Mouse (Mus musculus) adrenal gland, postnatal 14 days (tissue): ENCODE results near the gene Fam45a. TPM values are rescaled to one million over a fixed set of nuclear protein-coding genes. Genes with fewer than 3 reads are reported as not detected.
A peak's percentile ranks its signal among the peaks of the same experiment; 100 is the strongest.

Source experiments
- DNase-seq: peaks from one replicate; pipeline ENCODE4 v3.0.0; 2021; ENCODE audit warnings: mixed read lengths
- long read RNA-seq, 2 experiments: library from polyadenylated mRNA; stranded (forward); transcript quantifications; one replicate each; pipeline ENCODE4 v2.0.0; 2021
- total RNA-seq: library from RNA; stranded (reverse); gene quantifications from 2 replicates; pipeline ENCODE4 v1.2.3, GENCODE M21; 2021

Gene Fam45a
- total RNA-seq, result 26.3 and 31.9 TPM in 2 replicates
- long read RNA-seq, experiment 1, transcript Fam45a-201 (9 exons, 2,307 nt), result major isoform, 28 of 39 reads
- long read RNA-seq, experiment 1, partial matches to known transcripts, result 0 of 39 reads
- long read RNA-seq, experiment 1, other reads (novel, unspliced or antisense), result 7 of 39 reads
- long read RNA-seq, experiment 2, transcript Fam45a-201 (9 exons, 2,307 nt), result major isoform, 19 of 27 reads
- long read RNA-seq, experiment 2, partial matches to known transcripts, result 0 of 27 reads
- long read RNA-seq, experiment 2, other reads (novel, unspliced or antisense), result 6 of 27 reads

DNA sequence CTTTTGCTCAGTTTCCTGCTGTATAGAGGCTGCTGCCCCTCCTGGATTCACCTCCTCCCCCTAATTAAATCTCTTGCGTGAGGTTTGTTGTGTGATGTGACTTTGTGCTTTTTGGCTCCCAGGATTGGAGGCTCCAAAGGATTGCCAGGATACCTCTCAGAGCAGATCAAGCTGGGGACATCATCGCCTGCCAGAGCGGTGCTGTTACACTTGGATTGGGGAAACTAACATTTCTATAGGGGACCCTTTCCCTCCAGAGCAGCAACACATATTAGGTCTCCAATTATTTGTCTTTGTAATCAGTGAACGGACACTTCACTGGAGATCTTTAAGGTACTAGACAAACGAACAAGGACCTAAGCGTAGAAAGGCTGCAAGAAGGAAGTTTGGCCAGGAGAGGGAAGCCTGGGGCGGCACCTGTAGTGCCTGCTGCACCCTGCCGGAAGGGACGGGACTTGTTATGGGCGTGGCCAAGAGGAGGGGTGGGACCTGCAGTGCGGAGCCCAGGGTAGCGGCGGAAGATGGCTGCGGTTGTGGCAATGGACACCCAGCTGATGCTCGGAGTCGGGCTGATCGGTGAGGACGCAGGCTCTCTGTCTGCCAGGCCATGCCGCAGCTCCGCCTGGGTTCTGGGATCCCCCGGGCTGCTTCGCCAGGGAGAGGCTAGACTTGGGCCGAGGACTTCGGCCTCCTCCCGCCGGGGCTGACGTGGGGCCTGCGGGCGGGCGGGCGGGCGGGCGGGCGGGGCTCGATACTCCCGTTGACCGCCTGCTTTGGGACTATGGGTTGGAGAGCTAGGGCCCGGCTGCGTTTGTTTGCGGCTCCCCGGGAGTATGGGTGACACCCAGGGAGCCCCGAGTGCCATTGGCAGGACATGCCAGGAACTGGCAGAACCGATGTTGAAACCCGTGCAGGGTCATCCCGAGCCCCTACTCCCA is at the start of gene Fam45a:
TSS of gene Fam45a (plus strand) at position 488 of the 938 bp plus-strand sequence.
- peak; percentile 96 for DNase-seq

- peak; percentile 44 for DNase-seq
Measured at GRCm38 (mm10) chr19:60773366-60773765, 38.0 kb upstream of the Fam45a start.

DNA sequence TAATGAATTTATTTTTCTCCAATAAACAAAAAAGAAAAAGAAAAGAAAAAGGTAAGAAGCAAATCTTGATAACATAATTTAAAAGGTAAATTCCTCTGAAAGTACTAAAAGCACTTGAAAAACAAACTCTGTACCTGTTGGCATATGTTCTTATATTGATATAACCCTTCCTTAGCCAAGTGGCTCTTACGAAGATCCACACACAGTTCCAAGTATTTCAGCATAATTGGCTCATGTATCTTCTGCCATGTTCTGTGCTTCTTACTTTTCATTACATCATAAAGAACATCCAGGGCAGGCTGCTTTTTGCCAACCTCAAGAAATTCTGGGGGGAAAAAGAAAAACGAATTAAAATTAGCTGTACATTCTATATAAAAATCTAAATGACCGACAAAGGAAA is 29.4 kb upstream of the Fam45a start:
- no peak for DNase-seq

- DNase-seq, result no peak
Measured at GRCm38 (mm10) chr19:60784712-60785111, 26.7 kb upstream of the Fam45a start.

- DNase-seq, result no peak
Measured at GRCm38 (mm10) chr19:60787465-60788150, 23.8 kb upstream of the Fam45a start.

- no peak for DNase-seq
Measured at GRCm38 (mm10) chr19:60788214-60788960, 23.0 kb upstream of the Fam45a start.

DNA sequence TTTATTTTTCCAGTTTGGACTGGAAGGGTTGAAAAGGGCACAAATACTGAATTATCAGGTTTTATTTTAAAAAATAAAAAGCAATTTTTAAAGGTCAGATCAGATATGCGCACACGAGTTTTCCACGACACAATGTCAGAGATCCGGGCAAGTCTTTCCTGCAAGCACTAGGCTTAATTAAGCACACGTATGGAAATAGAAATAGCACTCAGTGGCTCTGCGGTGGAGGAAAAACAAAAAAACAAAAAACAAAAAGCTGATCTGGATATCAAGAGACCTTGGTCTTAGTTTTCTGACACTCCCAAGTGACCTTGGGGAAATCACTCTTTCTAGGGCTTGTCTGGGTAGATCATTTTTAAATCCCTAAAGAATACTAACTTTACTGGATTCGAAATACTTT is 21.9 kb upstream of the Fam45a start:
- DNase-seq, result no peak

DNA sequence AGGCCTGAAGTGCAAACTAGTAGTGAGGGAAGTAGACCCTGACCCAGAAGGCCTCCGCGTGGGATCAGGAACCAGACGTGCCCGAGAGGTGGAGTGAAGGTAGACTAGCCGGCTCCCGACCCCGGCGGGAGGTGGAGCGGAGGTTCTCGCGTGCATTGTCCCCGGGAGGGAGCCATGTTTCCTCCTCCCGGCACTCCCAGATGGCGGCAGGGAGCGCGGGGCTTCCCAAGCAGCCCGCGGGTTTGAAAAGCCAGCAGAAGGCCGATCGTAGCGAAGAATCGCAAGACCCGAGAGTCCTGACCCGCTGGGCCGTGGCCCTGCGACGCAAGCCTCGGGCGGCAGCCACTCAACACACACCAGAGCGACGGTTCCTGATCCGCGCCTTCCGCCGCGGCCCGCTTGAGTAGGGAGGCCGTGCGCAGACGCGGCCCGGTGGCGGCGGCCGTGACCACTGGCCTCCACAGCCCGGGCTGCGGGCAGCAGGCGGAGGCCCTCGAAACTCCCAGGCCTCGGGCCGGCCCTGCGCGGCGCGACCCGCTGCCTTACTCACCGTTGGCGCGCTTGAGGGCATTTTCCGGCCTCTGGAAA is 21.4 kb upstream of the Fam45a start:
- peak; percentile 82 for DNase-seq

GRCm38 (mm10) chr19:60790551-60791161 is 20.7 kb upstream of the Fam45a start, which contains the start of gene Eif3a:
Gene Eif3a (minus strand): TSS chr19:60790658.
- peak; percentile 97 for DNase-seq

GRCm38 (mm10) chr19:60791164-60791563 is 20.2 kb upstream of the Fam45a start:
- peak; percentile 7 for DNase-seq

DNA sequence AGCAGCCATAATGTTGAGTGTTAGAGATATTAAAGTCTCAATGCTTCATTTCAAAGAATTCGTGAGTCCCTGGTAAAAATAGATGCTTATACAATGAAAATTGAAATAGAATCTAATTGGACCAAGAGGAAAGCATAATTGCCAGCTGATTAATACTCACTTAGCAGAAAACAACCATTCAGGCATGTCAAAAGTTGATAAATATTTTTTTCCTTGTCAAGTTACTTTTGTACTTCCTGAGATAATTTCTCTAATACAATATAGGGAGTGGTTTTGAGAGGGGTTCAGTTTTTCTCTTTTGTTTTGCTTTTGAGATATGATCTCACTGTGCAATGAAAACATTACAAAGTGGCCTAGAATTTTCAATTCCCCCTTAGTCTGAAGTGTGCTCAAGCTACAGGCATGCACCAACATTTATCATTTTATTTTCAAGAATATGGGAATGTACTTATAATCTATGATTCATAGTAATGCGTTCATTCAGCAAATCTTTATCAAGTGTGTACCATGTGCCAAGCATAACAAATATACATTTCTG is 18.1 kb upstream of the Fam45a start:
- DNase-seq, result no peak

- DNase-seq, result peak; percentile 69
Measured at GRCm38 (mm10) chr19:60795244-60795643, 16.1 kb upstream of the Fam45a start.

DNA sequence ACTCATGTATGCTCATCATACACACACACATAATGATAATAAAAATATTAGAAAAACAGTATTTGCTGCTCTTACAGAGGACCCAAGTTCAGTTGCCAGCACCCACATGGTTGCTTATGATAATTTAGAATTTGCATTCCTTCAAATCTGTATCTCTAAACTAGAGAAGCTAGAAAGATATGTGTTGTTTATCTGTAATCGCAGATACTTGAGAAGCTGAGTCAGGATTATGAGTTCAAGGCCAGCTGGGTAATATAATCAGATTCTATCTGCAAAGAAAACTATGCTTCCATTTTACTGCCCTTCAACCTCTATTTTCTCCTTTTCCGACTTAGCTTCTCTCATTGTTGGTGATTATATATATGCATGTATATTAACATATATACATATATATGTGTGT is 14.0 kb upstream of the Fam45a start:
- no peak for DNase-seq

GRCm38 (mm10) chr19:60799867-60800569 is 11.4 kb upstream of the Fam45a start:
- DNase-seq, result no peak

DNA sequence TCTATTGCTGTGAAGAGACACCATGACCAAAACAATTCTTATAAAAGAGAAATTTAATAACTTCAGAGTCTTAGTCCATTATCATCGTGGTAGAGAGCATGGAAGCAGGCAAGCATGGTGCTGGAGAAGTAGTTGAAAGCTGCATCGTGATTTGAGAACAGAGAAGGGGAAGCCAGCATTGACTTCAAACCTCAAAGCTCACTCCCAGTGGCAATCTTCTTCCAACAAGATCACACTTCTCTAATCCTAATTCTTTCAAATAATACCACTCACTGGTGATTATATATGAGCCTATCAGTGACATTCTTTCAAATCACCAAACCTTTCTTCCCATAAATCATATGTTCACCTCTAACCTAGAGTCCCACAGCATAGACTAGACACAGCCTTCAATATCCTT is 6.5 kb upstream of the Fam45a start:
- no peak for DNase-seq

DNA sequence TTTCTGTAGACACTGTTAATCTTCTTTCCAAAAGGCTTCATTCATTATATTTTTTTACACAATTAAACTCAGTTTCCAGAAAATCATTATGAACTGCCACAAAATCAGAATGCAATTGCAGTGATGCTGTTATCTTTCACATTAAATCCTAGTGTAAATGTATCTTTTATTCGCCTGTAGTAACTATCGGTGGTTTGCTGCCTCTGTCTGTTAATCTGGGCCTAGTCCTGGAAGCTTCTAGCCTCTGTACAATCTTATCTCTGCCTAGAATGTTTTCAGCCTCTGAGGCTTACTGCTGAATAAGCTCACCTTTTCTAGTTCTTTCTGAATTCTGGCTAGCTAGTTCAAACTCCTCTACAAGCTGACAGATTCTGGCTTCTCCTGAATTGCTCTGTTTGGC is 1.5 kb upstream of the Fam45a start:
- no peak for DNase-seq

DNA sequence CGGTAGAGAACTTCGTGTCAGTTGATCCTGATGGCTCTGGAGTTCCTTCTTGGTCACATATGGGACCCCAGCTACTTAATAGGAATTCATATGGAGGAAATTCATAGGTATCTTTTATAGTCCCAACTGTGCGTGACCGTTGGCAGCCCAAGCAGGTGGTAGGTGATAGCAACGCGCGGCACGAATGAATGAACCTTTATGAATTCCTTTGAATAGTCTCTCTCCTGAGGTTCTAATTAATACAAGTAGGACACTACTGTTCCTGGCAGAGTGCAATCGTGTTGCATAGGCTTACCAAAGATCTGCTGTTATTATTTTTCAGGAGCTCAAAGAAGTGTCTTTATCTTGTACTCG is 628 bp downstream of the Fam45a start:
- no peak for DNase-seq

- no peak for DNase-seq
Measured at GRCm38 (mm10) chr19:60813133-60813532, 1.7 kb downstream of the Fam45a start.

DNA sequence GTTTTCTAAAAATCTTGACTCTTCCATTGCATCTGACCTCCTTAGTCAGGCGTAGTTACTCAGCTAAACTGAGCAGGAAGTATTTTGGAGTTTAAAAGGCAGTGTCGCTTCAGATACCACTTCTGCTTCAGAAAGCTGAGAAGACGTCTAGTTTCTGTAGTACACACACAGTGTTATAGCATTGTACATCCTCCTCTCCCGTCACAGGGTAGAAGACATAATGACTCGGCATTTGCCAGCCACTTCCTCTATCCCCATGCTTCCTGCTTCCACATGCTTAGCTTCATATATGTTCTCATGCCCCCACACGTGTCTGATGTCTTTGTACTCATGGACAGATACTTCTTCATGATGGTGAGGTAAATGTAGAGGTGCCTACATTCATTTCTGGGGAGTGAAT is 7.3 kb downstream of the Fam45a start:
- no peak for DNase-seq

- peak; percentile 93 for DNase-seq
Measured at GRCm38 (mm10) chr19:60837747-60838146, 26.4 kb downstream of the Fam45a start.
